Mouse (Mus musculus): ENCODE measurements around the gene Ccdc57. TPM values are rescaled to one million over a fixed set of nuclear protein-coding genes. Genes with fewer than 3 reads are reported as not detected.
A peak's percentile ranks its signal among the peaks of the same experiment; 100 is the strongest.

Ccdc57 gene
- 1 to 10 TPM; 8.5 to 9.5 TPM for total RNA-seq (2021)
- long read RNA-seq, experiment 1, partial matches to known transcripts, result 2 of 20 reads
- long read RNA-seq, experiment 1, other reads (novel, unspliced or antisense), result 15 of 20 reads
- long read RNA-seq, experiment 2, partial matches to known transcripts, result 1 of 18 reads
- long read RNA-seq, experiment 2, other reads (novel, unspliced or antisense), result 15 of 18 reads

- TF ChIP-seq CTCF (IDR thresholded peaks at IDR 0.05), result no peak
- peak; percentile 90 to 96 for DNase-seq (ENCODE audit: extremely low spot score in 1 of 2, low spot score in 2 of 2)
- peak within 1 kb of the TSS; percentile 91 for H3K27ac ChIP-seq
- intact Hi-C loops (cut with DNase I), result no loop called here
- peak within 1 kb of the TSS; percentile 64 for H3K4me3 ChIP-seq
These were observed at the start of gene Ccdc57 for GRCm38 (mm10) chr11:120932564-120933398. TSS of gene Ccdc57 (minus strand) at chr11:120932872.

- no peak for TF ChIP-seq CTCF (IDR thresholded peaks at IDR 0.05)
- DNase-seq (ENCODE audit: extremely low spot score in 1 of 2, low spot score in 2 of 2), result no peak
- intact Hi-C loops (cut with DNase I), result no loop called here
- H3K27ac ChIP-seq, result no peak overlapping the region
- H3K4me3 ChIP-seq, result no peak overlapping the region
These were observed 49.8 kb upstream of the Ccdc57 start for GRCm38 (mm10) chr11:120982459-120982858.

GRCm38 (mm10) chr11:120981661-120982060 lies 49.0 kb upstream of the Ccdc57 start:
- DNase-seq (ENCODE audit: extremely low spot score in 1 of 2, low spot score in 2 of 2), result no peak
- intact Hi-C loops (cut with DNase I), result no loop called here
- no peak for TF ChIP-seq CTCF (IDR thresholded peaks at IDR 0.05)
- Histone ChIP-seq H3K4me3 (no peak overlapping the region), H3K27ac (no peak overlapping the region)

- intact Hi-C loops (cut with DNase I), result no loop called here
- Histone ChIP-seq H3K4me3 (no peak overlapping the region), H3K27ac (no peak overlapping the region)
- TF ChIP-seq CTCF (IDR thresholded peaks at IDR 0.05), result no peak
- DNase-seq (ENCODE audit: extremely low spot score in 1 of 2, low spot score in 2 of 2), result no peak
These were observed 47.9 kb upstream of the Ccdc57 start for GRCm38 (mm10) chr11:120980427-120981035.

- no peak overlapping the region for H3K4me3 ChIP-seq
- no peak overlapping the region for H3K27ac ChIP-seq
- intact Hi-C loops (cut with DNase I), result no loop called here
- no peak for TF ChIP-seq CTCF (IDR thresholded peaks at IDR 0.05)
- DNase-seq (ENCODE audit: extremely low spot score in 1 of 2, low spot score in 2 of 2), result no peak
These were observed 47.2 kb upstream of the Ccdc57 start for GRCm38 (mm10) chr11:120979711-120980426.

GRCm38 (mm10) chr11:120973318-120973717 lies 40.6 kb upstream of the Ccdc57 start:
- no peak for DNase-seq (ENCODE audit: extremely low spot score in 1 of 2, low spot score in 2 of 2)
- intact Hi-C loops (cut with DNase I), result no loop called here
- no peak for TF ChIP-seq CTCF (IDR thresholded peaks at IDR 0.05)
- no peak overlapping the region for H3K27ac ChIP-seq
- H3K4me3 ChIP-seq, result no peak overlapping the region

- DNase-seq (ENCODE audit: extremely low spot score in 1 of 2, low spot score in 2 of 2), result no peak
- Histone ChIP-seq H3K27ac (no peak overlapping the region), H3K4me3 (no peak overlapping the region)
- no peak for TF ChIP-seq CTCF (IDR thresholded peaks at IDR 0.05)
- intact Hi-C loops (cut with DNase I), result no loop called here
These were observed 38.6 kb upstream of the Ccdc57 start for GRCm38 (mm10) chr11:120971237-120971636.

GRCm38 (mm10) chr11:120969742-120970141 lies 37.1 kb upstream of the Ccdc57 start:
- no peak overlapping the region for H3K27ac ChIP-seq
- TF ChIP-seq CTCF (IDR thresholded peaks at IDR 0.05), result no peak
- intact Hi-C loops (cut with DNase I), result no loop called here
- DNase-seq (ENCODE audit: extremely low spot score in 1 of 2, low spot score in 2 of 2), result no peak
- H3K4me3 ChIP-seq, result no peak overlapping the region

GRCm38 (mm10) chr11:120965587-120965986 lies 32.9 kb upstream of the Ccdc57 start:
- TF ChIP-seq CTCF (IDR thresholded peaks at IDR 0.05), result no peak
- Histone ChIP-seq H3K27ac (no peak overlapping the region), H3K4me3 (no peak overlapping the region)
- DNase-seq (ENCODE audit: extremely low spot score in 1 of 2, low spot score in 2 of 2), result no peak
- intact Hi-C loops (cut with DNase I), result no loop called here

GRCm38 (mm10) chr11:120964195-120965157 lies 31.8 kb upstream of the Ccdc57 start:
- intact Hi-C loops (cut with DNase I), result no loop called here
- Histone ChIP-seq H3K27ac (no peak overlapping the region), H3K4me3 (no peak overlapping the region)
- TF ChIP-seq CTCF (IDR thresholded peaks at IDR 0.05), result no peak
- DNase-seq (ENCODE audit: extremely low spot score in 1 of 2, low spot score in 2 of 2), result no peak

GRCm38 (mm10) chr11:120962909-120963308 lies 30.2 kb upstream of the Ccdc57 start:
- no peak overlapping the region for H3K4me3 ChIP-seq
- TF ChIP-seq CTCF (IDR thresholded peaks at IDR 0.05), result no peak
- intact Hi-C loops (cut with DNase I), result no loop called here
- DNase-seq (ENCODE audit: extremely low spot score in 1 of 2, low spot score in 2 of 2), result no peak
- no peak overlapping the region for H3K27ac ChIP-seq

Measured in left cerebral cortex, adult 2 months (tissue).